Mouse (Mus musculus): ENCODE measurements around the gene Clip4.

Gene Clip4

DNA sequence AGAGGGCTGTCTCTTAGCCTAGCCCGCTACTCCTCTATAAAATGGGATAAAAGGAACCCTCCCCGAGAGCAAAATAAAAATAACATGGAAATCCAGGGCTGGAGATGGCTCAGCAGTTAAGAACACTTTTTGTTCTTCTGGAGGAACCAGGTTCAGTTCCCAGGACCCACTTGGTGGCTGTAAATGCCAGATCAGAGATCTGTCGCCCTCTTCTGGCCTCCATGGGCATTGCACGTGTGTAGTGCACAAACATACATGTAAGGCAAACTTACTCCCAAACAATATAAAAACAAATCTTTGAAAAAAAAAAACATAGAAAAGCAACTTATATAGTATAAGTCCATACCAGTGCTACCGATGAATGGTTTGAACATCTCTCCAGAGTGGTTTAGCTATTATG, 104.7 kb downstream of the Clip4 start:
- DNase-seq (ENCODE audit: low spot score in 2 of 2) = no peak

DNA sequence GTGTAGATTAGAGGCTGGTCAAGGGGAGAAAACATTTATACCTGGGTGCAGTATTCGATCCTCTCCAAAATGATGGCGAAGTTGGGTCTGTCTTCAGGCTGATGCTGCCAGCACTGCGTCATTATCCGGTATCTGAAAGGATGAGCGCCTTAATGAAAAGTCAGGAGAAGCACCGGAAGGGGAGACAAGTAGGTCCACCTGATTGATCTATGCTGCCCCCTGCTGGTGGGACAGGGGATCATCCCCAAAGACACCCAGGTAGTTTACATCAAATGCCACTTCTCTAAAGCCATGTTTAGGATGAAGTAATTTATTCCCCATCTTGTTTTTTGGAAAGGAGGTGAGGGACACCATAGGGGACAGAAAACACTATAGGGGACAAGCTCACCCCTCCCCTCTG, 105.8 kb downstream of the Clip4 start:
- peak; percentile 52 to 53 for DNase-seq (ENCODE audit: low spot score in 2 of 2)

DNA sequence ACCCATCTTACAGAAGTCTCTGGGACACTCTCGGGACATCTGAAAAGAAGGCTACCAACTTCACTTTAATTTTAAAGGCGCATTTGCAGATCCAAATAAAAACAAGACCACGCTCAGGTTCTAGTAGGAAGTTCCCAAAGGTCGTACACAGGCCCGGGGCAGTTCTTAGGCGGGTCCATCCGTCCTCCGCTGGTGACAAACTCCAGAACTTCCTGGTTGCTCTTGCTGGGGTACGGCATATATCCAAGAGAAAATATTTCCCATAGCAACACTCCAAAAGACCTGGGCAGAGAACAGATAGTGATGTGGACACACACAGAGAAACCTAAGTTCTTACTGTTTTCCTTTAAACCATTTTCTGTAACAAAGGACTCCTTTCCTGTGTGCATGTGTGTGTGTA, 106.5 kb downstream of the Clip4 start:
- no peak for DNase-seq (ENCODE audit: low spot score in 2 of 2)

DNA sequence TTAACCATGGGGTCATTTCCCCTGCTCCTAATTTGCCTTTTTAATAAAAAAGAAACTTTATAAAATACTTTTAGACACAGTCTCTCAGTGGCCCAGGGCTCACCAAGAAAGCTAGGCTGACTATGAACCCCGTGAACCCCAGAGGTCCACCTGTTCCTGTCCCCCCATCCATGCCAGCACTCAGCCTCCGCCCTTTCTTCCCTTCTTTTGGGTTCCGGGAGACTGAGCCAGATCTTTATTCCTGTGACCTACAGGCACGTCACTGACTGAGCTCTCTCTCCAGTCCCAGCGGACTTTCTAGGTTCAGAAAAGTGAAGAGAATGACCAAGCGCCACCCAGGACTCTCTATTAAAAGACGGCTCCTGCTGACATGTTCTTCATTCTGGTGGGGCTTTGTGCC, 107.2 kb downstream of the Clip4 start:
- no peak for DNase-seq (ENCODE audit: low spot score in 2 of 2)

DNA sequence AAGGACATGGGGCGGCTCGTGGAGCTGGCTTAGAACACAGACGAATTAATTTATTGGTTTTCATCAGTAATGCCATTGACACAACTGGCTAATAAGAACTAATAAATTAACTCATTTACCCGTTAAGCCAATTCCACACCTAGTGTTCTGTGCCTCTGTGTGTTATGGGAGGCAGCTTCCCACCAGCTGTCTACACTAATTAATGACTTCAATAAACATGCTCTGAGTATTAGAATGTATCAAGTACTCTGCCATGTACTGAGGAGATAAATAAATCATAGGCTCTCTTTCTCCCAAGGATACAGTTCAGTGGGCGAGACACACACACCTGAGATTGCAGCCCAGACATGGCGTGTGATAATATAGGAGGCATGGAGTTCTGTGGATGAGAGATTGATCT, 113.1 kb downstream of the Clip4 start:
- DNase-seq (ENCODE audit: low spot score in 2 of 2) = no peak

DNA sequence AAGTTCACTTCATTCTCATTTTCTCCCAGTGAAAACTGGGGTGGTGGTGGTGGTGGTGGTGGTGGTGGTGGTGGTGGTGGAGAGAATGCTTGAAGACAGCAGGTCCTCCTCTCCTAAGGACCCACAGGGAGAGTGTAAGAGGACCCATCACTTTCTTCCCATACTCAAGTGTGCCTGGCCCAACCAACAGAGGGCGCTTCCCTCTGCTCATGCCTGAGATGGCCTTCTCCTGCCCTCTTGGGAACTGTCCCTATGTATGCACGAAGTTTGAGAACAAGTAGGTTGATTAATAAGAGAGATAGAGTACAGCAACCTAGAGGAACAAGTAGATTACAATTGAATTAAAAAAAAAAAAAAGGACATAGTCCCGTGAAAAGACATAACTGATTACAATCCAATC, 140.8 kb downstream of the Clip4 start:
- DNase-seq (ENCODE audit: low spot score in 2 of 2) = peak in 1 of 2 experiments; percentile 8

DNA sequence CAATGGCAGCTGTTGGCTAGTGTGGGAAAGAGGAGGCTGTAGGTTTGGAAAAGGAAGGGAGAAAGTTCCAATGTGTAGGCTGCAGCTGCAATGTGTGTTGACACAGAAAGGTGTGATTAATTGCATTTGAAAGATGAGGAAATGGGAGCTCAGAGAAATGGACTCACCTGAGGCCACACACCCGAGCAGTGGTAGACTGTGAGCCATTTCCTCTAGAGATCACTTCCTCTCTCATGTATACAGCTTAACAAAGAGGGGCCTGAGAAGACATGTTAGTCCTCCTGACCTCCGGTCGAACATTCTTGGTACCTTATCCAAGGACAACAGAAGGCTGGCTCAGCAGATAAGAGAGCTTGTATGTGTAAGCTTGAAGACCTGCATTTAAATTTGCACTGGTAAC, 144.9 kb downstream of the Clip4 start:
- no peak for DNase-seq (ENCODE audit: low spot score in 2 of 2)

All from frontal cortex, postnatal 36 days (tissue).